Mouse (Mus musculus) midbrain, embryonic 12.5 days (tissue): ENCODE data around the gene Arhgef15. TPM values are rescaled to one million over a fixed set of nuclear protein-coding genes. Genes with fewer than 3 reads are reported as not detected.
A peak's percentile ranks its signal among the peaks of the same experiment; 100 is the strongest.

Experiments
- ATAC-seq: fragments of 200-750 bp; cut with Nextera tagmentation; 2 replicates; pipeline ENCODE4 v1.8.0; 2017; ENCODE audit warnings: low read depth, moderate TSS enrichment, moderate library complexity; ENCODE audit not compliant: low FRiP score
- H3K27ac ChIP-seq: fragments of 300-500 bp; sonication (generic); replicated peaks from 2 replicates; pipeline ENCODE4 v1.5.1; 2016; ENCODE audit warnings: mild to moderate bottlenecking
- H3K27me3 ChIP-seq: fragments of 300-500 bp; sonication (generic); 2 replicates; pipeline ENCODE4 v1.6.1; 2016; ENCODE audit warnings: mild to moderate bottlenecking
- H3K36me3 ChIP-seq: fragments of 300-500 bp; sonication (generic); 2 replicates; pipeline ENCODE4 v1.6.1; 2016
- H3K4me1 ChIP-seq: fragments of 300-500 bp; sonication (generic); 2 replicates; pipeline ENCODE4 v1.6.1; 2016
- H3K4me2 ChIP-seq: fragments of 300-500 bp; sonication (generic); replicated peaks from 2 replicates; pipeline ENCODE4 v1.6.1; 2016; ENCODE audit warnings: mild to moderate bottlenecking, moderate library complexity
- H3K4me3 ChIP-seq: fragments of 300-500 bp; sonication (generic); 2 replicates; pipeline ENCODE4 v1.5.1; 2016; ENCODE audit warnings: mild to moderate bottlenecking
- H3K9ac ChIP-seq: fragments of 300-500 bp; sonication (generic); replicated peaks from 2 replicates; pipeline ENCODE4 v1.6.1; 2016; ENCODE audit warnings: mild to moderate bottlenecking, moderate library complexity
- H3K9me3 ChIP-seq: fragments of 300-500 bp; sonication (generic); 2 replicates; pipeline ENCODE4 v1.6.1; 2016; ENCODE audit warnings: mild to moderate bottlenecking
- WGBS: fragments of 180-500 bp; shearing (Covaris S2); methylation state at CpG from one replicate; pipeline ENCODE4 v1.1.7; 2016; 5-methylcytosine and 5-hydroxymethylcytosine counted together
- microRNA-seq: library from miRNA; unstranded; fragments of <30 nt; microRNA quantifications from one replicate; pipeline ENCODE4, GENCODE M21; 2017
- polyA plus RNA-seq: library from polyadenylated mRNA; unstranded; fragments of >200 nt; fragmentation: Nextera tagmentation; extraction: Ambion mirVana; gene quantifications from 2 replicates; pipeline ENCODE4 v1.2.1, GENCODE M21; 2016

Gene Arhgef15
- polyA plus RNA-seq, 1 experiment from 2014 or later = 6.7 TPM

GRCm38 (mm10) chr11:68898790-68899189 is 58.5 kb downstream of the Arhgef15 start:
- Histone ChIP-seq H3K27me3 (peaks cover 13% of the 10 kb centered on the region; the same call in 1 of the 2 replicates), H3K36me3 (peaks cover 11% of the 10 kb centered on the region), H3K9me3 (0 out of 2 replicates have a peak, but pooled peaks cover 2% of the 10 kb centered on the region), H3K27ac (no peak overlapping the region), H3K4me2 (no peak overlapping the region), H3K4me3 (no peak overlapping the region), H3K9ac (no peak overlapping the region), H3K4me1 (peaks cover 14% of the 10 kb centered on the region)
- WGBS = 91% methylated on average over 6 of the region's 6 CpGs
- no peak for ATAC-seq

DNA sequence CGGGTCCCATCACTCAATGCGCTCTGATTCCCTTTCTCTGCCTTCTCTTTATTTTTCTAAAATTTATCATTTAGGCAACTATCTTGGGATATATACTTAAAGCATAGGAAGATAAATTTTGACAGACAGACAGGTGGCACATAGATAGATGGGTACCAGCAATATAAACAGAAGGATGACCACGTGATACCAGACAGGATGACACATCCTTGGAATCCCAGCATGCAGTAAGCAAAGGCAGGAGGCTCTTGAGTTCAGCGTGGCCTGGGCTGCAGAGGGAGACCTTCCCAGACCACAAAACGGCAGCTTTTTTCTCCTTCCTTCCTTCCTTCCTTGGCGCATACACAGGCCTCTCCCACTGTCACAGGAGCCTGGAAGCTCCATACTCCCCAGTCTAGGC is 59.4 kb downstream of the Arhgef15 start:
- no peak overlapping the region for H3K27ac ChIP-seq
- H3K27me3 ChIP-seq = peaks cover 13% of the 10 kb centered on the region; the same call in 1 of the 2 replicates
- H3K9ac ChIP-seq = no peak overlapping the region
- 0 out of 2 replicates have a peak, but pooled peaks cover 2% of the 10 kb centered on the region for H3K9me3 ChIP-seq
- ATAC-seq = no peak
- H3K4me1 ChIP-seq = peaks cover 11% of the 10 kb centered on the region
- H3K4me3 ChIP-seq = no peak overlapping the region
- 73% methylated on average over 6 of the region's 6 CpGs for WGBS
- peaks cover 2% of the 10 kb centered on the region for H3K36me3 ChIP-seq
- H3K4me2 ChIP-seq = no peak overlapping the region

DNA sequence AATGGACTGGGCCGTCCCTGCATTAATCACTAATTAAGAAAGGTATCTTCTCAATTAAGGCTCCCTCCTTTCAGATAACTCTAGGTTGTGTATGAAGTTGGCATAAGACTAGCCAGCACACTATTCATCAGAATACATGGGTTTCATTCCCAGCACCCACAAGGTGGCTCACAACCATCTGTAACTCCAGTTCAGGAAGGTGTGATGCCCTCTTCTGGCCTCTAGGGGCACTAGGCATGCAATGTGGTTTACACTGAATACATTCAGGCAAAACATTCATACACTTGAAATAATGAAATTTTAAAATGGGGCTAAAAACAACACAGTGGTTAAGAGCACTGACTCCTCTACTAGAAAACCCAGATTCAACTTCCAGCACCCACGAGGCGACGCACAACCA is 60.2 kb downstream of the Arhgef15 start:
- Histone ChIP-seq H3K9ac (no peak overlapping the region), H3K27me3 (peaks cover 13% of the 10 kb centered on the region; the same call in 1 of the 2 replicates), H3K4me1 (0 out of 2 replicates have a peak, but pooled peaks cover 5% of the 10 kb centered on the region), H3K4me3 (no peak overlapping the region), H3K4me2 (no peak overlapping the region), H3K9me3 (0 out of 2 replicates have a peak, but pooled peaks cover 2% of the 10 kb centered on the region), H3K27ac (no peak overlapping the region), H3K36me3 (no peaks in the 10 kb centered on the region)
- ATAC-seq = no peak
- WGBS = 56% methylated on average over 4 of the region's 4 CpGs

DNA sequence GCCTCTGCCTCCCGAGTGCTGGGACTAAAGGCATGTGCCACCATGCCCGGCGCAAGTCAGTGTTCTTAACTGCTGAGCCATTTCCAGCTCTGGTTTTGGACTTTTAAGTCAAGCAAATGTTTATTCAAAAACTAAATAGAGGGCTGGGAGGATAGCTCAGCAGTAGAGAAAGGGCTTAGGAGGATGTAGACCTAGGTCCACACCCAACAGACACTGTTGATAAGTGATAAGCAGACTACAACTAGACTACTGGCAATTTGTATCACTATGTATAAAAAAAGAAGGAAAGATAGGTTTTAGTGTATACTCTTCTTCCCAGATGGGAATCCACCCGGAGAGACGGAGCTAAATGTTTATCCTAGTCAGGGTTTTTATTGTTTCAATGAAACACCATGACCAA is 61.0 kb downstream of the Arhgef15 start:
- peaks cover 13% of the 10 kb centered on the region; the same call in 1 of the 2 replicates for H3K27me3 ChIP-seq
- H3K27ac ChIP-seq = no peak overlapping the region
- ATAC-seq = no peak
- H3K36me3 ChIP-seq = no peaks in the 10 kb centered on the region
- no peak overlapping the region for H3K4me2 ChIP-seq
- WGBS = 96% methylated on average over 5 of the region's 5 CpGs
- H3K4me1 ChIP-seq = 0 out of 2 replicates have a peak, but pooled peaks cover 5% of the 10 kb centered on the region
- no peak overlapping the region for H3K4me3 ChIP-seq
- 0 out of 2 replicates have a peak, but pooled peaks cover 2% of the 10 kb centered on the region for H3K9me3 ChIP-seq
- no peak overlapping the region for H3K9ac ChIP-seq

- no peak for ATAC-seq
- H3K4me2 ChIP-seq = no peak overlapping the region
- no peaks in the 10 kb centered on the region for H3K36me3 ChIP-seq
- H3K4me1 ChIP-seq = no peaks in the 10 kb centered on the region
- no peak overlapping the region for H3K27ac ChIP-seq
- WGBS = 71% methylated on average over 12 of the region's 12 CpGs
- 0 out of 2 replicates have a peak, but pooled peaks cover 2% of the 10 kb centered on the region for H3K9me3 ChIP-seq
- H3K27me3 ChIP-seq = peaks cover 5% of the 10 kb centered on the region; the same call in 1 of the 2 replicates
- no peak overlapping the region for H3K4me3 ChIP-seq
- no peak overlapping the region for H3K9ac ChIP-seq
These were observed 63.3 kb downstream of the Arhgef15 start for GRCm38 (mm10) chr11:68893911-68894464.

Small RNAs within 50 kb of the gene (microRNA-seq; reads per million reads assigned to microRNA genes)
- 13.2 reads per million, percentile 30 among the genes with 10 or more reads in this experiment for gene Mir3062

Other genes with a start within 250 kb of the Arhgef15 start
- 60.4 and 65.3 TPM in 2 replicates for gene Ndel1, start 85.6 kb downstream of the Arhgef15 start, polyA plus RNA-seq
- 0.10 TPM in 1 of 2 replicates, not detected in the other for gene Rnf222, start 68.9 kb downstream of the Arhgef15 start, polyA plus RNA-seq
- gene Rpl26, start 55.9 kb downstream of the Arhgef15 start, polyA plus RNA-seq = 743 and 773 TPM in 2 replicates
- gene Odf4, start 30.4 kb downstream of the Arhgef15 start, polyA plus RNA-seq = 0.20 TPM in 1 of 2 replicates, not detected in the other
- gene Slc25a35, start 10.7 kb upstream of the Arhgef15 start, polyA plus RNA-seq = 1.7 and 1.9 TPM in 2 replicates
- 39.2 and 42.1 TPM in 2 replicates for gene Rangrf, start 17.7 kb upstream of the Arhgef15 start, polyA plus RNA-seq
- 34.7 and 38.7 TPM in 2 replicates for gene Pfas, start 51.0 kb upstream of the Arhgef15 start, polyA plus RNA-seq
- 72.4 and 77.1 TPM in 2 replicates for gene Ctc1, start 58.4 kb upstream of the Arhgef15 start, polyA plus RNA-seq
- gene Aurkb, start 88.2 kb upstream of the Arhgef15 start, polyA plus RNA-seq = 139 and 142 TPM in 2 replicates
- gene Borcs6, start 102.2 kb upstream of the Arhgef15 start, polyA plus RNA-seq = 13.3 and 16.3 TPM in 2 replicates
- gene Tmem107, start 113.3 kb upstream of the Arhgef15 start, polyA plus RNA-seq = 45.1 and 48.3 TPM in 2 replicates
- gene Vamp2, start 131.0 kb upstream of the Arhgef15 start, polyA plus RNA-seq = 123 and 131 TPM in 2 replicates
- 9.8 and 10.9 TPM in 2 replicates for gene Per1, start 137.7 kb upstream of the Arhgef15 start, polyA plus RNA-seq
- gene Hes7, start 162.9 kb upstream of the Arhgef15 start, polyA plus RNA-seq = 0.21 and 0.38 TPM in 2 replicates
- gene 9130213A22Rik, start 165.1 kb upstream of the Arhgef15 start, polyA plus RNA-seq = 0.18 and 0.29 TPM in 2 replicates
- 0.66 and 0.67 TPM in 2 replicates for gene Aloxe3, start 168.4 kb upstream of the Arhgef15 start, polyA plus RNA-seq
- gene Alox12b, start 199.5 kb upstream of the Arhgef15 start, polyA plus RNA-seq = 0.06 TPM in 1 of 2 replicates, not detected in the other
- 0.13 TPM in 1 of 2 replicates, not detected in the other for gene Alox8, start 240.4 kb upstream of the Arhgef15 start, polyA plus RNA-seq